Mouse (Mus musculus) bone marrow macrophage, adult 2 months (primary cell): ENCODE measurements around the gene Gcc2.

ENCODE experiments used
- CTCF ChIP-seq: IDR thresholded peaks from 2 replicates; pipeline ENCODE4 v1.5.1; 2012; ENCODE audit warnings: low read depth, mild to moderate bottlenecking, low read length, moderate library complexity
- POLR2A ChIP-seq: IDR thresholded peaks from 2 replicates; pipeline ENCODE4 v1.6.1; 2012; ENCODE audit warnings: mild to moderate bottlenecking, low read depth, low read length, borderline replicate concordance

GRCm38 (mm10) chr10:58352364-58352763, 97.1 kb downstream of the Gcc2 start:
- TF ChIP-seq POLR2A (no peak), CTCF (no peak)
